ENCODE assay signal across 9 mouse cellular contexts in genomic region chr2:65441566-65441965, GRCm38 (mm10).
A peak's percentile ranks its signal among the peaks of the same experiment; 100 is the strongest.
DNase-seq lines count a peak whose midpoint lies in the region; ATAC-seq and TF ChIP-seq lines count a peak whose summit lies in the region.
"Had no signal": no experiment of that assay in that cellular context is flagged by ENCODE, and none has a peak within 500 bp of the region (broad histone marks: within the 10 kb centered on the region; RNA-seq: fewer than 3 reads in every experiment).

No protein-coding gene starts in this region.

- no peak overlapping the region for H3K27ac ChIP-seq in liver, postnatal 0 days (ENCODE audit: low read depth)
- H3K27ac ChIP-seq in liver, embryonic 12.5 days, result no peak overlapping the region
- H3K27ac ChIP-seq: macrophage had no signal

- no peaks in the 10 kb centered on the region for H3K36me3 ChIP-seq in liver, postnatal 0 days (replicated peaks; ENCODE audit: insufficient read depth, low read length)
- no peaks in the 10 kb centered on the region for H3K36me3 ChIP-seq in liver, embryonic 12.5 days

- 0 out of 2 replicates have a peak, but pooled peaks have one; percentile 46 for TF ChIP-seq EP300 in liver, postnatal 0 days (IDR thresholded peaks at IDR 0.05; ENCODE audit: low read depth)

- H3K4me2 ChIP-seq in liver, postnatal 0 days (ENCODE audit: low read depth, low read length), result no peak overlapping the region
- H3K4me2 ChIP-seq in liver, embryonic 12.5 days, result no peak overlapping the region

- intact Hi-C loops in heart, postnatal 14 days (cut with DNase I), result no loop called here
- intact Hi-C loops in left cerebral cortex, postnatal 25 days (cut with DNase I), result no loop called here

- H3K4me1 ChIP-seq in liver, postnatal 0 days (ENCODE audit: insufficient read depth), result no peaks in the 10 kb centered on the region
- H3K4me1 ChIP-seq in liver, embryonic 12.5 days, result no peaks in the 10 kb centered on the region

- H3K4me3 ChIP-seq in liver, postnatal 0 days (ENCODE audit: low read depth, low read length), result no peak overlapping the region
- H3K4me3 ChIP-seq in liver, embryonic 12.5 days, result no peak overlapping the region

- no peak for DNase-seq in liver, postnatal 0 days
- DNase-seq in adrenal gland, postnatal 10 days, result peak; percentile 43
- DNase-seq in heart, postnatal 14 days, result peak; percentile 40 to 50
- peak; percentile 21 to 24 for DNase-seq in left cerebral cortex, postnatal 25 days (ENCODE audit: low spot score in 2 of 2)
- no peak for DNase-seq in urinary bladder, adult 2 months (ENCODE audit: low spot score)
- DNase-seq in thymus, postnatal 10 days (ENCODE audit: low spot score in 2 of 2), result no peak
- no peak for DNase-seq in gastrocnemius, postnatal 10 days

- H3K9me3 ChIP-seq in liver, postnatal 0 days (ENCODE audit: low read length), result no peaks in the 10 kb centered on the region
- no peaks in the 10 kb centered on the region for H3K9me3 ChIP-seq in liver, embryonic 12.5 days (replicated peaks)

- H3K9ac ChIP-seq in liver, postnatal 0 days (replicated peaks), result no peak overlapping the region
- no peak overlapping the region for H3K9ac ChIP-seq in liver, embryonic 12.5 days

- TF ChIP-seq CTCF in liver, postnatal 0 days (IDR thresholded peaks at IDR 0.05; ENCODE audit: low read depth), result no peak

- no peaks in the 10 kb centered on the region for H3K27me3 ChIP-seq in liver, postnatal 0 days (ENCODE audit: insufficient read depth, low read length)
- H3K27me3 ChIP-seq in liver, embryonic 12.5 days (replicated peaks), result no peaks in the 10 kb centered on the region

- 0 out of 2 replicates have a peak, but pooled peaks have one; percentile 47 for ATAC-seq in liver, postnatal 0 days
- no peak for ATAC-seq in liver, embryonic 12.5 days

- 35% methylated on average over 5 of the region's 5 CpGs for WGBS in liver, postnatal 0 days (ENCODE audit: insufficient replicate concordance)
- WGBS in liver, embryonic 12.5 days (ENCODE audit: insufficient replicate concordance), result 39% methylated on average over 5 of the region's 5 CpGs

Comparison
In these comparisons a context has a peak if more than half of its experiments do, and no peak if none do; other contexts are left out.
1. DNase-seq: peak in adrenal gland, postnatal 10 days (single experiment), heart, postnatal 14 days (2 of 2) and left cerebral cortex, postnatal 25 days (2 of 2); none in liver, postnatal 0 days (single experiment), urinary bladder, adult 2 months (single experiment), thymus, postnatal 10 days (0 of 2) and gastrocnemius, postnatal 10 days (single experiment).